Mouse (Mus musculus) left cerebral cortex, adult 9 months (tissue): ENCODE results near the gene Btbd1.
A peak's percentile ranks its signal among the peaks of the same experiment; 100 is the strongest.
"Not testable (repeated sequence)": the region's sequence is repeated elsewhere in the genome, so short reads cannot be mapped to it uniquely, and the experiment has no call there.

Source experiments
- DNase-seq, 2 experiments: peaks; one replicate each; pipeline ENCODE4 v3.0.0; 2022; ENCODE audit warnings: low spot score in 2 of 2

The Btbd1 gene

DNA sequence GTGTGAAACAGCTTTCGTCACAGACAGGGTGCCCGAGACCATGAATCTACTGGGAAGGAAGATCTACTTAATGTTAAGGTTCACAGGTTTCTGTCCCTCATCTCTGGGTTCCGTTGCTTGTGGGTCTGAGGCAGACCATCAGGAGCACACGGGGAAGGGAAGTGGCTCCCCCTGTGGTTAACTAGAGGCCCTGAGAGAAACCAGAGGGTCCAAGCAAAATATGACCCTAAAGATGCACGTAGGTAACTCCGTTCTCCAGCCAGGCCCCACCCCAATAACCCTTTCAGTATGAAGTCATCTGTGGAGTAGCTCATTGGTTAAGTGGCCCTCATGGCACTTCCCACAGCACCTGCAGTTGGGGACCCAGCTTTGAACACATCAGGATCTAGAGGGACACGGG lies 20.4 kb upstream of the Btbd1 start:
- DNase-seq = no peak

DNA sequence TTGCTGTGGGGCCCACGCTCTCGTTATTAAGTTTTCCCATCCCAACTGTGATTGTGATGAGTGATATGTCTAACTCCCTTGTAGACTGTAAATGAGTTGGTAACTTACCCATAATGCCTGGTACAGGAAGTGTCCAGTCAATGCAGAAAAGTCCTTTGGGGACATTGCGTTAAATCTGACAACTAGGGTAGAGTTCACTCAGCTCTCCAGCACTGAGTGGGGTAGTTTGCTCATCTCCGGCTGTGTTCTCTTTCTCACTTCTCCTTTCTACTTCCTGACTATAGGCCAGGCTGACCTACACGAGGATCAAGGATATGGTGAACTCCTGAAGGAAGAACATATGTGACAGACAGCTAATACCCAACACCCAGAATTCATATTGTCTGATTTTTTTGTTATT lies 20.0 kb upstream of the Btbd1 start:
- no peak for DNase-seq

DNA sequence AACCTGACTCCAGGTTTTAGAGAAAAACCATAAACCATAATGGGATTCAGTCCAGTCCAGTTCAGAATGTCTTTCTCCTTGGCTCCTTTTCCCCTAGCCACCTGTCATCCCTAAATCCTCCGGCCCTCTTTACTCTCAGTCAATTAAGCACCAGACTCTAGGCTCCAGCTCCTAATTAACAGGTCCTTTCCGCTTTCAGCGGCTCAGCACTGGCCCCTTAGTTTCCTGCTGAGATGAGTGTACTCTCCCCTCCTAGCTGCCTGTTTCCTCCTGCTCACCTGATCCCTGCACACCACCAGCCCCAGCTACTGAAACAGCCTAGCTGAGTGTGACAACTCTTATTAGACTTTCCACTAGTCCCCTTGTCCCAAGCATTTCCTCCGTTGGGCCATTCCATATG lies 18.5 kb upstream of the Btbd1 start:
- DNase-seq = peak in 1 of 2 experiments; percentile 1

DNA sequence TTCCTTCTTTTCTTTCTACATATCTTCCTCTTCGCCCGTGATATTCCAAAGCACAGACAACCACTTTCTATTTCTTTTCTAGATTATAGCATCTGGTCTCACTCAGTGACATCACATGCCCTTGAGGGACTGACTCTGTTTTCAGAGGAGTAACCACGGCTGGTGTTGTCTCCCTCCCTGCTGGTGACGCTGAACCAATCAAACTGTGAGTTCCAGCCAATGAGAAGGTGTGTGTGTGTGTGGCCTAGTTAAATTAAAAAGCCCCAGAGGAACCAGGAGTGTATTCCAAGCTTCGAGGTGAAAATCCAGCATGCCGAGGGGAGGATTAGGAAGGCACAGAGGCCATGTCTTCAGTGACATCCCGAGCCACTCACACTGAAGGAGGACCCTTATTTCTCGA lies 17.8 kb upstream of the Btbd1 start:
- no peak for DNase-seq

DNA sequence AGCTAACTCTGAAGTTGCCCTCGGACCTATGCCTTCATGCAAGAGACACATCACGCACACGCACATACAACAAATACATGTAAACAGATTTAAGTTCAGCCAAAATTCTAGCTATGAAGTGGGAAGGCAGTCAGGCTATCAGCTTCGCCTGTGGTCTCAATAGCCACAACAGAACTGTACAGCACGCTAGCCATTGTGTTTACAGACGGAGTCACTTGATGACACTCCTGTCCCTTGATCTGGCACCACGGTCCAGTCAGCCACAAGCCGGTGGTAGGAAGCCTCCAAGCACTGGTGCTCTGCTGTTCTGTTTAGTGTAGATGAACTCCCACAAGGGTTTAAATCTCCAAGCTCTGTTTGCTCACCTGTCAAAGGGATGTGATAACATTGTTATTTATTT lies 16.8 kb upstream of the Btbd1 start:
- no peak for DNase-seq

DNA sequence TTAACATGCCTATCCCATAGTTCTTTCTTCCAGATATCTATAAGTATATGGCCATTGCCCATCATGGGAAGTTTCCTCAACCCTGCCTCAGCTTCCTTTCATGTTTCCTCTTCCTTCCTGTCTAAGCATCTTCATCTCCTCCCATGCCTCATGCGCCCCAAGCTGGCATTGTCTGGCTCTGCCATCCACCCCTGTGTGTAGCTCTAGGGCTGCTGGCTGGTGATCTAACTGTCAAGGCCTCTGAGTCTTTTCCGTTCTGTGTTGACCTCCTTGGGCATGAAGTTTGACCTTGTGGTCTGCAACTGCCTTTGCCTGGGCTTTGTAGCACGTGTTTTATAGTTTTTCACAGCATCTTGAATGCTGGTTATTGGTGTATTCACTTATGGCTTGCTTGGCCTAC lies 16.1 kb upstream of the Btbd1 start:
- DNase-seq = no peak

DNA sequence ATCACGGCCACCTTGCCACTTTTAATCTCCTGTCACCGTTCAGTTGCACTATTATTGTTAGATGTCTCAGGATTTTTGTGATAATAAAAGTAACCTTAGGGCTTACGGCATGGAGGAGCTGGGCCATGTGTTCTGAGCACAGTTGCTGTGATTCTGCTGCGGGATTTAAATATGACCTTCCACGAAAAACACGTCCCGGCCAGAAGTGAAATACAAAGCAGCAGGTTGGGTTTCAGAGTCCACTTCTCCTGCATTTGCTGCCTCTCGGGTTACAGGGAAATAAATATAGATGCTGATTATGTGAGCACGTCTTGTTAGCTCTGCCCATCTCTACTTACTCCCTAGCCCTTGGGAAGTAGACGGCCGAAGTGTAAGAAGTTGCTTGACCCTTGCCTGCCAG lies 15.6 kb upstream of the Btbd1 start:
- no peak for DNase-seq

DNA sequence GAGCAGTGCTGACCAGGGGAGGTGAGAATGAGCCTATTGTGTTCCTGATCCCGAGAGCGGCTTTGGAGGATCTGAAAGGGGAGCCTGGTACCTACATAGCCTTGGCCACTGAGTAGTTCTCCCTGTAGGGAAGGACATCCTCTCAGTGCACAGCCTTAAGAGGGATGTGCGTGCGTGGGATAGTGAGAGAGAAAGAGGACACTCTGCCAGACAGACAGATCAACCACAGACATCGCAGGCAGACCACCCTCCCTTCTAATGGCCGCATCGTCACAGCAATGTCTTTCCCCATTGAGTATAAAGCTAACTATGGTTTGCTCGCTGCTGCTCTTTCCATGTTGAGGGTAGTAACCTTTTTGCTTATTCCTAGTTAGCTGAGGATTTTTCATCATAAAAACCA lies 14.7 kb upstream of the Btbd1 start:
- DNase-seq = no peak

DNA sequence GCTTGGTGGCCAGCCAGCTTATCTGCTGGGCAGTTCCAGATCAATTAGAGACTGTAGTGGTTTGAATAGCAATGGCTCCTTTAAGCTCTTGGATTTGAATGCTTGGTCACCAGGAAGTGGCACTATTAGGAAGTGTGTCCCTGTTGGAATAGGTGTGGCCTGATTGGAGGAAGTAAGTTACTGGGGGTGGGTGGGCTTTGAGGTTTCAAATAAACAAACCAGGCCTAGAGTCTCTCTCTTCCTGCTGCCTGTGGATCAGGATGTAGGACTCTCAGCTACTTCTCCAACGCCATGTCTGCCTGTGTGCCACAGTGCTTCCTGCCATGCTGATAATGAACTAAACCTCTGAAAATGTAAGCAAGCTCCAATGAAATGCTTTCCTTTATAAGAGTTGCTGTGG lies 13.8 kb upstream of the Btbd1 start:
- no peak for DNase-seq

DNA sequence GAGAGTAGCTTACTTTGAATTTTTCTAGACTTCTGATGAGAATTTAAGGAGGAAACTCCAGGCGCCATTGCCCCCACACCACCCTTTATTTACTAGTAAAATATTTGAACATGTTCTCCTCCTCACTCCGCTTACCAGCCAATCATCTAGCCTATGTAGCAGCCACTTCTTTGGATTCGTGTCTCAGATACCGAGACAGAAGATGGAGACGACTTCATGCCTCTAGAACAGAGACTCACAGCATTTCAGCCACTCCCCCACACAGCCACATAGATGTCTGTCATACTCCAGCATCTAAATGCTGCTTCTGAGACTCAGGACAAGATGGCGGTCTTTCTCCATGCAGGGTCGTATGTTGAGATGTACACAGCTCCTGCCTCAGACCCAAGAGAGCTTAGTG lies 12.9 kb upstream of the Btbd1 start:
- no peak for DNase-seq

DNA sequence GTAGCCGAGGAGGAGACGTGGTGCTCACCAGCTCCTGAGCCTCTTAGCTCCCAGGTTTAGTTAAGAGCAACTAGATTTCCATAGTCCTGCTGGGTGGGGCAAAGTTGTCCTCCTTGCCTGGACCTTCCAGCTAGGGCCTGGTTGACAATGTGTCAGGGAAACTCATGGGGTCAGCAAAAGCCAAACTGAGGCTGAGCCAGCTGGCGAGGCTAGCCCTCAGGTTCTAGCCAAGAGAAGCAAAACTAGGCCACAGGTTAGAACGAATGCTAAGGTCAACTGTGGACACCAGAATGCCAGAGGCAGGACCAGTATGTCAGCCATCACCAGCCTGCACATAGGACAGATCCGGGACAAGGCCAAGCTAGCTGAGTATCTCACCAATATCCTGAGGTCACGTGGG lies 12.2 kb upstream of the Btbd1 start:
- no peak for DNase-seq

DNA sequence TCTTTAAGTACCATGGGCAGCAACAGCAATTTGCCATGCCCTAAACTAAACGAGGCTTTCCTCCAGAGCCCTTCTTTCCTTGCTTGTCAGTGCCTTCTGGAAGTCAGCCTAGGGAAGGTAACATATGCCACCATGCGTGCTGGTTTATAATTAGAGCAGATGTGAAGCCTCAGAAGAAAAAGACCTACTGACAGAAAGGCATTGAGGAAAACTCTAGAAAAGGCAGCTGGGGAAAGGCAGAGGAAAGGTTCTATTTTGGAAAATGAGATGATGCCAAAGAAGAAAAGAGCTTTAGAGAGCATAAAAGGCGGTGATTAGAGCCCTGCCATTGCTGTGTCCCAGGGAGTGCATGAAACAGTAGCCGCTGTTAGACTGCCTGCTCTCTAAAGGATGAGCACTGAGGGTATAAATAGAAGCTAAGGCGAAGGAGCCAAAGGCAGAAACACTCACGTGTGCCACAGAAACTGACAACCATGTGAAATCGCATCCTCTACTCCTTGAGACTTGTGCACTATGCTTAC lies 11.5 kb upstream of the Btbd1 start:
- DNase-seq = peak; percentile 65 to 76

DNA sequence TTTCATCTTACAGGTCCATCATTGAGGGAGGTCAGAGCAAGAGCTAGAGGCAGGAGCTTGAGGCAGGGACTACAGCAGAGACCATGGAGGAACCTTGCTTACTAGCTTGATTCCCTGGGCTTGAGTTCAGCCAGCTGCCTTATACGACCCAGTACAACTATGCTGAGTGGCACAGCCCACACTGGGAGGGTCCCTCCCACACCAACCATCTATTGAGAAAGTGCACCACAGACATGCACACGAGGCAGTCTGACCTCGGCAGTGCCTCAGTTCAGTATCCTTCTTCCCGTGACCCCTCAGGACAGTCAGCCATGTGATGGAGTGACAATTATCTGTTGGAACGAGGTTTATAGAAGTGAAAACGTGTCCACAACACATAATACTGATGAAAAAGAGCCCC lies 10.5 kb upstream of the Btbd1 start:
- no peak for DNase-seq

DNA sequence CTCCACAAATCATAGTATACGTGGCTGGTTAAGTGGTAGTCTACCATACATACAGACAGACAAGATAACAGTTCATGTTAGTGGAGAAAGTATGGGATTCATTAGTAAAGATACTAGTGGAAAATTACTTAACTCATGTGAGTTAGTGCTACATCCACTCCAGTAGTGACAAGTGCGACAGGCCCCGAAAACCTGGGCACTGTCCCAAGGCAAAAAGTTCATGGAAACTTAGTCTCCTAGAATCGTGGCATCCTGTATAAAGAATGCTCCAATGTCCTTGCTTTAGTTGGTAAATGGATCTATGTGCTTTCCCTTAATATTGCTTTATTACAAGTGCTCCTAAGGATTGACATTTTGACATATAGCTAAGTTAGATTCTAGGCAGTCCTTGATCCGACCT lies 8.5 kb upstream of the Btbd1 start:
- DNase-seq = not testable (repeated sequence)

DNA sequence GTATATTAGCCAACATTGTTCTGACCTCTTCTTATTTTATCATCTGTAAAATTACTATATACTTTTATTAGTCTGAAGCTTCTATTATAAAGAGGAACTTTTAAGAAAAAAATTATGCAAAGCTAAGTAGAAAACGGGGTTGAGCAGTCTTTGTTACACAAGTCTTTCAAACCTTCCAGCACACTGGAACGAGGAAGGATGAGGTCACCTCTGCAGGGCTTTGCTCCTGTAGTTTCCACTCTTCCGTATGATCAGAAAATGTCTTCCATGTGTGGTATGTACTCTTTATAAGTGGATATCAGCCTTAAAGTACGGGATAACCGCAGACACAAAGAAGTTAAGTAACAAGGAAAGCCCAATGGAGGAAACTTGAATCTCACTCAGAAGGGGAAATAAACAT lies 6.2 kb upstream of the Btbd1 start:
- no peak for DNase-seq

DNA sequence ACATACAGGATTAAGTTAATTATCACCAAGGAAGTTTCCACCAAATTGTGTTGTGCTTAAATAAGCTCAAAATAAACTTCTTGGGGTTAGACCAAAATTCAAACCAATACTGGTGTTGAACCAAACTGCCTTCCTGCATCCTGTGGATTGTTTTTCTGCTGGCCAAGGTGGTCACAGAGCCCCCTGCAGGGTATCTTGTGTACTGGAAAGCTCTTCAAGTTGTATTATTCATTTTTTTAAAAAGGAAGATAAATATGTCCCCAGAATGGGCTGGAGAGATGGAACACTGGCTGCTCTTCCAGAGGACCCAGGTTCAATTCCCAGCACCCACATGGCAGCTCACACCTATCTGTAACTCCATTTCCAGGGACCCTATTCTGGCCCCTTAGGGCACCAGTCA lies 5.6 kb upstream of the Btbd1 start:
- DNase-seq = no peak

DNA sequence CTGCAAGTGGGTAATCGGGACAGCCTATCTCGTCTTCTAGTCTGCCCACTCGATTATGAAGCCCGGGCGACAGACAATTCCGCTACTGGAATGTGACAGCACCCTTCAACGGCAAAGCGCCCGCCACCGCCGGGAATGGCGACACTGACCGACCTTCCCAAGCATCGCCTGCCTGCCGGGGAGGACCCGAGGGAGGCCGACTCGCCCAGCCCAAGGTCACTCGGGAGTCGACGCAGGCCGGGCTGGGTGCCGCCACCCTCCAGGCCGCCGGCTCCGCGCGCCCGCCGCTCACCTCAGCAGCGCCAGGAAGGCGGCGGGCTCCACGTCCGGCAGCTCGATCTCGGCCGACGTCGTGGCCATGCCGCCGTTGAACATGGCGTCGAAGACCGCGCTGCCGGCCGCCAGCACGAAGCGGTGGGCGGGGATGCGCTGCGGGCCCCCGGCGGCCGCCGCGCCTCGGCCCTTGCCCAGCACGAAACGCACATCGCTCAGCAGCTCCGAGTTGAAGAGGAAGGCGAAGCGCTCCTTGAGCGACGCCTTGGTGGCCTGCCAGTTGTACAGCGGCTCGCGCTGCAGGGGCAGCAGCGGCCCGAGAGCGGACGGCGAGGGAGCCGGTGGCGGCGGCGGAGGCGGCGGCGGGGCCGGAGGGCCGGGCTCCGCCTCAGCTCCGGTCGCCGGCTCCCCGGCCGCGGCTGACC lies 401 bp downstream of the Btbd1 start:
- DNase-seq = peak; percentile 11 to 33

DNA sequence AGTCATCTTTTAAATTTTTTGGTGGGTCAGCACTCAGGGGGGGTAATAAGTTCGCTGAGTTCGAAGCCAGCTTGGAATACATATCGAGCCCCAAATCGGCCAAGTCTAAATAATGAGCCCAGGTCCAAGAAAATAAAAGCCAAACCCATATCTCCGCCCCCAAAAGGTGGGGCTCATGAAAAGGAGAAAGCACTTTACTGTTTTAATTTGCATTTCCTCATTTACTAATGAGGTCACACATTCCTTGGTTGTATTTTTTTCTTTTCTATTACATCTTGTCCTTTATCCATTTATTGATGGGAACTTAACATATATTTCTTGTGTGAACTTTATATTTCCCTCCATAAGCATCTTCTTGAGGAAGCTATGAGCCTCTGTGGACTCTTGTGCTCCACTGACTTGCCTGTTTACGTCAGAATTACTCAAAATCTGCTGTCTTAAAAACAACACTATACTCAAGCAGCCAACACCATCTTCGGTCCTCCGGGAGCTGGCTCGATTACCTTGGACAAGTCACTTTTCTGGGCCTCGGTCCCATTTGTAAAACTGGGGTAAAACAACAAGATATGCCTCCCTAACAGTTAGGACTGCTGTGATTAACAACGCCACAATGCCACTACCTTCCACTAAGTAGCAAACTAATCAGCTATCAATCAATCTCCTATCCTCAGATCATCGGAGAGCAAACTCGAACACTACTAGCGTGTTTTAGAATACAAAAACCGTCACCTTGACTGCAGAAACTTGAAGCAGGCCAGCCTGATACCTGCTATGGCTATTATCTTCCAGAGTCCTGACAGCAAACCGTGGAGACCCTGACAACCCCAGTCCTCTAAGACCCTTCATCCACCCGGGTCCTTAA lies 1.2 kb downstream of the Btbd1 start:
- no peak for DNase-seq

DNA sequence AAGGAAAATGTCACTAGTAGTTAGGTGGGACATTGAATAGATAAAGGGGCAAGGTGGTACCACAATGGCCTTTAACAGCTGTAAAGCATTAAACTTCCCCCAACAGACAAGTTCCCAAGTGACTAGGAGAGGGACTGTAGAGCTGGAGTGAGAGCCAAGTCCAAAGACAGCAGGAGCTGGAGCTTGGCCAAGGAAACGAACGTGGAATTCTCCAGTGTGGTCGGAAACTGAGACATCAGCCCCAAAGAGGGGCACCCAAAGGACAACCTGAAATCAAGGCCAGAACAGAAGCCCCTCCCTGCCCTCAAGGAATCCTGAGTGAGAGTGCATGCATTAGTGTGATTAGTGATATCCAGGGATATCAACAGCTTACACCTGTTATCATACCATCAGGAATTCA lies 3.9 kb downstream of the Btbd1 start:
- no peak for DNase-seq

DNA sequence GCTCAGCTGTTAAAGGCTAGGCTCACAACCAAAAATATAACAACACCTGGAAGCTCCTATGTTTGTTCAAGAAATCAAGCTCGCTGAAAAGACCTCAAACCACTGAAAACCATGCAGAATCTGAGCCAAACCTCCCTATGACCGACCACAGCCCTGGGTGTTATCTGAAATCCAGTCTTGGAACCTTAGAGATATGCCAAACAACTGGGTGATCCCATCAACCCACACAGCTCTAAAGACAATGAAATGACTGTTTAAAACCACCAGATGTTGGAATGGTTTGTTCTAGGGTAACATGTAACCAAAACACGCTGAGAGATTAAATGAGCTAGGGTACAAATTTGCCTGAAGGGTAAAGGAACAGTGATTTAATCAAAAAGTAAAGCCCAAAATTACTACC lies 4.3 kb downstream of the Btbd1 start:
- no peak for DNase-seq

DNA sequence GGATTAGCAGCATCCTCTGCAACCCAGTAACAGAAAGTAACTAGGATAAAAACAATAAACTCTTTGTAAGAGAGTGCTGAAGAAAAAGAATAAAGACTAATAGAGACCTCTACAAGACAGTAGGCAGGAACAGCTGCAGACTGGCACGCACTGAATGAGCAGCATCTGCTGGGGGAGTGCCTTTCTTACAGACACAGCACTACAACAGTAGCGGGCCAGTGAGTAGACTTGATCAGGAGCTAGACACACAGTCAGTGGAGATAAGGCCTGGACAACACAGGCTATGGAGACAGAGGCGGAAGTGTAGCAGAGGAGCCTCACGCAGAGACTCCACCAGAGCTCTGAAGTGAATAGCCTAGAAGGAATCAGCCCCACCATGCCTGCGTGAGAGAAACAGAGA lies 23.2 kb downstream of the Btbd1 start:
- no peak for DNase-seq

DNA sequence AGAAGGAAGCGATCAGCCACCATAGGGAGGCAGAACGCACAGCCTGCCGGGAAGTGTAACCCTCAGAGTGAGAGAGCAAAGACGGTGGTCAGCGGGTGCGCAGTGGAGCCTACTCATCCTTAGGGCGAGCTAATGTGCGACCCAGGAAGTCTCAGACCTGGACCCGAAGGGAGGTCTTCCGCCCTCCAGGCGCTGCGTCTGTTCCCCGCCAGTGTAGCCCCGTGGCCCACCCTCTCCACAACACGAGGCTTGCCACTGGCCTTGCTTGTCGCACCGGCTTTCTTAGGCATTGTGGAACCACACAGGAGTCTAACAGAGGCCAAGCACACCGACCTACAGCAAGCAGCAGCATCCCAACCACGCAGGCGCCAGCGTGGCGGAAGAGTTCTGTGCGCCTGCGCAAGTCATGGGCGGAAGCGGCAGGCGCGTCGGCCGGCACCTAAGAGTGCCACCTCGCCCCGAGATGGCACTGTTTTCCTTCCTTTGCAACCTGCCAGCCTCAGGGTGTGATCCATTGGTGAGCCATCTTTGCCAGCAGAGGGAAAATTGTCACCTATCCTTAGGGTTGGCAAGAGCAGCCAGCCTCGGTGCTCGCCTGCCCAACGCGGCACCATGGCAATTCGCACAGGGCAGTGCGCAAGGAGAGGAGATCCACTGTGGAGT lies 40.0 kb downstream of the Btbd1 start, which contains the start of gene 3110040N11Rik:
Gene 3110040N11Rik (minus strand): TSS at position 384 of the 663 bp plus-strand sequence.
- peak; percentile 70 to 81 for DNase-seq

DNA sequence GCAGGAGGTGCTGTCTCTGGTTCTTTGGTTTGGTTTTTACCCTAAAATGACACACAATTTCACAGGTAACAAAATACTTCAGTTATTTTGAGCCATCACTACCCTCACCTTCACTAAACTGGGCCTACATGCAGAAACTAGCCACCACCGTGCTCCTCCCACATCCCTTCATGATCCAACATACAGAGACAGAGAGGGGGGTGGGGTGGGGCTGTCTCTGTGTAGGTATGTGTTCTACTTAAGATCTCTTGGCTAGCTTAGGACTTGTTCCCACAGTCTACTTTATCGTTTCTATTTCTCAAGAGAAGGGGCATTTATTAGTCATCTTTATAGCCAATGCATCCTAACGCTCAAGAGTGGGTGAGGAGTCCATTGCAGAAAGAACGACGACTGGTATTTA lies 40.7 kb downstream of the Btbd1 start:
- DNase-seq = peak in 1 of 2 experiments; percentile 33
